Mouse (Mus musculus) heart, embryonic 15.5 days (tissue): Measurements from ENCODE around the gene Fpr-rs7. TPM values are rescaled to one million over a fixed set of nuclear protein-coding genes. Genes with fewer than 3 reads are reported as not detected.

Experiments
- ATAC-seq: fragments of 200-750 bp; cut with Nextera tagmentation; replicated peaks from 2 replicates; pipeline ENCODE4 v1.8.0; 2017; ENCODE audit warnings: low read depth, moderate TSS enrichment; ENCODE audit not compliant: insufficient number of reproducible peaks, insufficient read depth, low FRiP score
- H3K27ac ChIP-seq: fragments of 300-500 bp; sonication (generic); 2 replicates; pipeline ENCODE4 v1.5.1; 2015; ENCODE audit warnings: mild to moderate bottlenecking, inconsistent platforms
- H3K27me3 ChIP-seq: fragments of 300-500 bp; sonication (generic); 2 replicates; pipeline ENCODE4 v1.6.1; 2015; ENCODE audit warnings: inconsistent platforms
- H3K36me3 ChIP-seq: fragments of 300-500 bp; sonication (generic); 2 replicates; pipeline ENCODE4 v1.6.1; 2015; ENCODE audit warnings: mild to moderate bottlenecking, inconsistent platforms
- H3K4me1 ChIP-seq: fragments of 300-500 bp; sonication (generic); replicated peaks from 2 replicates; pipeline ENCODE4 v1.6.1; 2015; ENCODE audit warnings: inconsistent platforms
- H3K4me2 ChIP-seq: fragments of 300-500 bp; sonication (generic); 2 replicates; pipeline ENCODE4 v1.6.1; 2015; ENCODE audit warnings: inconsistent platforms, mild to moderate bottlenecking, moderate library complexity
- H3K4me3 ChIP-seq: fragments of 300-500 bp; sonication (generic); 2 replicates; pipeline ENCODE4 v1.5.1; 2015; ENCODE audit warnings: mild to moderate bottlenecking, inconsistent platforms
- H3K9ac ChIP-seq: fragments of 300-500 bp; sonication (generic); 2 replicates; pipeline ENCODE4 v1.6.1; 2015; ENCODE audit warnings: mild to moderate bottlenecking, inconsistent platforms
- H3K9me3 ChIP-seq: fragments of 300-500 bp; sonication (generic); replicated peaks from 2 replicates; pipeline ENCODE4 v1.6.1; 2016; ENCODE audit warnings: inconsistent platforms
- WGBS: fragments of 180-500 bp; shearing (Covaris S2); methylation state at CpG from one replicate; pipeline ENCODE4 v1.1.7; 2015; ENCODE audit warnings: mixed read lengths; 5-methylcytosine and 5-hydroxymethylcytosine counted together
- polyA plus RNA-seq: library from polyadenylated mRNA; unstranded; fragments of >200 nt; fragmentation: Nextera tagmentation; extraction: Ambion mirVana; gene quantifications from 2 replicates; pipeline ENCODE4 v1.2.1, GENCODE M21; 2015

Gene Fpr-rs7
- not detected in 2 replicates for polyA plus RNA-seq

DNA sequence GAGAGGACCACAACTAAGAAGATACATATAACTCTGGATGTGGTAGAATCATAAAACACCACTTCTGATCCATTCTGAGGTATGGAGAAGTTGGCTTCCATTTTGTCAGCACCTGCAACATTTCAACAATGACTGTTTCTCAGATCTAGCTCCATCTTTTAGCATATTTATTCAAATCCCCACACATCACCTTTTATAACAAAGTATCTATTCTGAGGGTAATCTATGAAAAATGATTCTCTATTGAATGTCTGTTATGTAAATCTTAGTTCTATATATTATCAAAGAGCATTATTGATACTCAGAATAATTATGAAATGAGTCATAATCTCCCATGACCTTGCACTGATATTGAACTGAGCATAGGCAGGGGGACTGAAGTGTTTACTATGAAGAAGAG lies at the start of gene Fpr-rs7:
Fpr-rs7 (minus strand) TSS at position 101 of the 400 bp plus-strand sequence.
- Histone ChIP-seq H3K27me3 (no peaks in the 10 kb centered on the region), H3K36me3 (no peaks in the 10 kb centered on the region), H3K4me3 (no peak within 1 kb of the TSS), H3K4me1 (no peaks in the 10 kb centered on the region), H3K9me3 (no peaks in the 10 kb centered on the region), H3K4me2 (no peak within 1 kb of the TSS), H3K9ac (no peak within 1 kb of the TSS), H3K27ac (no peak within 1 kb of the TSS)
- ATAC-seq: no peak

DNA sequence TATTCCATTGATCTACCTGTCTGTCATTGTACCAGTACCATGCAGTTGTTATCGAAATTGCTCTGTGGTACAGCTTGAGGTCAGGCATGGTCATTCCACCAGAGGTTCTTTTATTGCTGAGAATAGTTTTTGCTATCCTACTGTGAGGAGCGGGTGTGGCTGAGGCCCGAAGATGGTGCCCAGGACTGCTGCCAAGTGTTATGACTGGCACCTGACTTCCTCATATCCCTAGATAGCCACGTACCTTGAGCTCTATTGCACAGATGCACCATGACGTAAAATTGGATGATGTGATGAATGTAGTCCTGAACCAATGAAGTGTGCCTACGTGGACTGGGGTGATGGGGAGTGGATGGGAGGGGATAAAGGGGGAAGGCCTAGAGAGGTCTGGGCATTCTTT lies 39.9 kb downstream of the Fpr-rs7 start:
- Histone ChIP-seq H3K9ac (no peak overlapping the region), H3K27ac (no peak overlapping the region), H3K4me2 (no peak overlapping the region), H3K9me3 (peaks cover 4% of the 10 kb centered on the region; the same call in 1 of the 2 replicates), H3K4me3 (no peak overlapping the region), H3K27me3 (no peaks in the 10 kb centered on the region), H3K4me1 (no peaks in the 10 kb centered on the region), H3K36me3 (no peaks in the 10 kb centered on the region)
- 68% methylated on average over 6 of the region's 6 CpGs for WGBS
- no peak for ATAC-seq

DNA sequence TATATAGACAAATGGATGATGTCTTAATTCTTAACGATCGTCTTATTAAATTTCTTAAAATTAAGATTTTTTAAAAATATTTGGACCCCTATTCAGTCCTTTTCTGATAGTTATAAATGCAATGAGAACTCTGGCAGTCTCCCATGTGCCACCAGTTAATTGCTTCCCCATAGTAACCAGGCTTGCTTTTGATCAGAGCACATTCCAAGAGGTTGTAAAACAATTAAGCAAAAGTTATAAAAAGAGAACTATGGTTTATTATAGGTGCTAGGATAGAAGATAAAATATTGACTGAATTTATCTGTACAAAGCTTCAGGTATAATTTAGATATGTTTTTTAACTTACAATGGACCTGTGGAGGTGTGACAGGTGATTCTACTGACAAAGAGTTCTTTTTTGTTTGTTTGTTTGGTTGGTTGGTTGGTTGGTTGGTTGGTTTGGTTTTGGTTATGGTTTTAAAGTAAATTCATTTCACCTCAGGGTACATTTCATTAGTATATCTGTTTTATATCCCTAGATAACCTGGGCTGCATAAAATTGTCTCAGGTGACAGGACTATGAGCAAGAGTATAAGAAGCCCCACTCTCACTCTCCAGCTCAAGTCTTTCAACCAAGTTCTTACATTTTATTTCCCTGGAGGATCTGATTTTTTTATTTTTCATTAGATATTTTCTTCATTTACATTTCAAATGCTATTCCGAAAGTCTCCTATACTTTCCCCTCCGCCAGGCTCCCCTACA lies 42.2 kb downstream of the Fpr-rs7 start:
- Histone ChIP-seq H3K36me3 (no peaks in the 10 kb centered on the region), H3K9ac (no peak overlapping the region), H3K4me2 (no peak overlapping the region), H3K4me1 (no peaks in the 10 kb centered on the region), H3K27ac (no peak overlapping the region), H3K4me3 (no peak overlapping the region), H3K27me3 (no peaks in the 10 kb centered on the region), H3K9me3 (peaks cover 4% of the 10 kb centered on the region; the same call in 1 of the 2 replicates)
- ATAC-seq: no peak
- 80% methylated on average over 4 of the region's 4 CpGs for WGBS

Other genes starting within 250 kb of the Fpr-rs7 start
- not detected in 2 replicates for gene Vmn2r104, start 65.9 kb downstream of the Fpr-rs7 start, polyA plus RNA-seq
- not detected in 2 replicates for gene Fpr-rs6, start 68.9 kb upstream of the Fpr-rs7 start, polyA plus RNA-seq
- gene Vmn2r105, start 120.8 kb upstream of the Fpr-rs7 start, polyA plus RNA-seq: not detected in 2 replicates
- gene Vmn2r106, start 171.3 kb upstream of the Fpr-rs7 start, polyA plus RNA-seq: not detected in 2 replicates
- gene Vmn2r107, start 231.0 kb upstream of the Fpr-rs7 start, polyA plus RNA-seq: not detected in 2 replicates